Mouse (Mus musculus) lung, embryonic 14.5 days (tissue): Measurements from ENCODE around the gene Ralgps1. TPM values are rescaled to one million over a fixed set of nuclear protein-coding genes. Genes with fewer than 3 reads are reported as not detected.

Experiments
- ATAC-seq: fragments of 200-750 bp; cut with Nextera tagmentation; 2 replicates; pipeline ENCODE4 v1.8.0; 2017; ENCODE audit warnings: mild to moderate bottlenecking, moderate TSS enrichment, moderate library complexity; ENCODE audit not compliant: insufficient read depth
- DNase-seq: peaks from one replicate; pipeline ENCODE4 v3.0.0-alpha.2; 2015
- H3K27ac ChIP-seq: fragments of 300-500 bp; sonication (generic); 2 replicates; pipeline ENCODE4 v1.5.1; 2014; ENCODE audit warnings: low read depth, mild to moderate bottlenecking, moderate library complexity
- H3K27me3 ChIP-seq: fragments of 300-500 bp; sonication (generic); 2 replicates; pipeline ENCODE4 v1.6.1; 2014; ENCODE audit warnings: low read length, control low read depth; ENCODE audit not compliant: insufficient read depth
- H3K36me3 ChIP-seq: fragments of 300-500 bp; sonication (generic); 2 replicates; pipeline ENCODE4 v1.6.1; 2014; ENCODE audit warnings: control low read depth; ENCODE audit not compliant: insufficient read depth
- H3K4me1 ChIP-seq: fragments of 300-500 bp; sonication (generic); 2 replicates; pipeline ENCODE4 v1.6.1; 2014; ENCODE audit warnings: antibody characterized with exemption, control low read depth; ENCODE audit not compliant: insufficient read depth
- H3K4me2 ChIP-seq: fragments of 300-500 bp; sonication (generic); 2 replicates; pipeline ENCODE4 v1.6.1; 2014; ENCODE audit warnings: mild to moderate bottlenecking
- H3K4me3 ChIP-seq: fragments of 300-500 bp; sonication (generic); 2 replicates; pipeline ENCODE4 v1.5.1; 2014; ENCODE audit warnings: low read depth, low read length
- H3K9ac ChIP-seq: fragments of 300-500 bp; sonication (generic); 2 replicates; pipeline ENCODE4 v1.6.1; 2014
- H3K9me3 ChIP-seq: fragments of 300-500 bp; sonication (generic); 2 replicates; pipeline ENCODE4 v1.6.1; 2016; ENCODE audit warnings: low read depth, low read length, control low read depth
- CTCF ChIP-seq: IDR thresholded peaks from 2 replicates; pipeline ENCODE4 v1.5.1; 2016; ENCODE audit warnings: antibody characterized with exemption, low read depth
- WGBS: fragments of 180-500 bp; shearing (Covaris S2); extraction: QIAGEN DNeasy Blood & Tissue Kit; methylation state at CpG from one replicate; pipeline ENCODE4 v1.1.7; 2014; 5-methylcytosine and 5-hydroxymethylcytosine counted together
- polyA plus RNA-seq: library from polyadenylated mRNA; unstranded; fragments of >200 nt; fragmentation: Nextera tagmentation; extraction: Ambion mirVana; gene quantifications from 2 replicates; pipeline ENCODE4 v1.2.1, GENCODE M21; 2014

Gene Ralgps1
- polyA plus RNA-seq, 1 experiment from 2014 or later, result 6.1 TPM

DNA sequence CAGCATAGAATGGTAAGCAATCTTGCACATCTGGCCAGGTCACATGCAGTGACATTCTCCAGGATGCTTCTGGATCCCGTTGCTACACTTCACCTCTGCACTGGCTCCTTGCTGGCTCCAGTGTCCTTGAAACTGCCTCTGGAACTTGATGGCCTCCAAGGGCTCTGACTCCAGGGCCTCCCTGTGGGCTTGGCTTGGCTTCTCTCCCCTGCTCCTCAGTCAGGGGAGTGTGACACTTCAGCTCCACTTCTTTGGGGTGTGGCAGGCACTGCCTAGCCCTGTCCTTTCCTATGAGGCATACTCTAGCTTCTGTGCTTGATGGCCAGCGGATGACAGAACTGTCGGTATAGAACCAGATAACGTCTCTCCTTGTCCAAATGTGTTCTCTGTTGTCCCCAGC lies 224.3 kb downstream of the Ralgps1 start:
- H3K27ac ChIP-seq, result no peak overlapping the region
- H3K36me3 ChIP-seq, result no peaks in the 10 kb centered on the region
- no peaks in the 10 kb centered on the region for H3K4me1 ChIP-seq
- H3K27me3 ChIP-seq, result no peaks in the 10 kb centered on the region
- 72% methylated on average over 4 of the region's 4 CpGs for WGBS
- no peak overlapping the region for H3K4me2 ChIP-seq
- no peak for ATAC-seq
- H3K9me3 ChIP-seq, result no peaks in the 10 kb centered on the region
- no peak overlapping the region for H3K4me3 ChIP-seq
- TF ChIP-seq CTCF, result no peak
- DNase-seq, result no peak
- H3K9ac ChIP-seq, result no peak overlapping the region

DNA sequence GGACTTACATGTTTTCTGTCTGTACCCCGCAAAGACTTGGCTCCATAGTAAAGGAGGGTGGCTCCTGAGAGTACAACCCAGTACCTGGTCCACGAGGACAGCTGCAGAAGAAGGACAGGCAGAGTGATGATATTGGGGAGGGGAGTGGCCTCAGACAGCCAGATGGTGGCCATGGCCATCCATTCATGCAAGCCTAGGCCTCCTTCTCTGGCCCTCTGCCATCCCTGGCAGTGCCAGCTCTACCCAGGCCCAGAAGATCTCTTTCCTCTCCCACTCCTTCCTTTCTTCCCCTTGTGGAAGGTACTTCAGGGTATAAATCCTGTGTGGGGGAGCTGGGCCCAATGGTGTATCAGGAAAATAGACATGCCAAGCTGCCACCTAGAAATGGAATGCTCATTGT lies 228.0 kb downstream of the Ralgps1 start:
- 79% methylated on average over 2 of the region's 2 CpGs for WGBS
- ATAC-seq, result no peak
- H3K9ac ChIP-seq, result no peak overlapping the region
- no peaks in the 10 kb centered on the region for H3K27me3 ChIP-seq
- no peak overlapping the region for H3K4me3 ChIP-seq
- H3K36me3 ChIP-seq, result no peaks in the 10 kb centered on the region
- H3K27ac ChIP-seq, result no peak overlapping the region
- no peak for DNase-seq
- H3K4me2 ChIP-seq, result no peak overlapping the region
- H3K9me3 ChIP-seq, result no peaks in the 10 kb centered on the region
- TF ChIP-seq CTCF, result no peak
- H3K4me1 ChIP-seq, result no peaks in the 10 kb centered on the region

GRCm38 (mm10) chr2:33138491-33138890 lies 232.8 kb downstream of the Ralgps1 start:
- H3K9ac ChIP-seq, result no peak overlapping the region
- DNase-seq (no peak), ATAC-seq (no peak)
- H3K27ac ChIP-seq, result no peak overlapping the region
- no peaks in the 10 kb centered on the region for H3K36me3 ChIP-seq
- no peaks in the 10 kb centered on the region for H3K27me3 ChIP-seq
- 69% methylated on average over 2 of the region's 2 CpGs for WGBS
- no peak overlapping the region for H3K4me3 ChIP-seq
- H3K9me3 ChIP-seq, result no peaks in the 10 kb centered on the region
- H3K4me1 ChIP-seq, result no peaks in the 10 kb centered on the region
- no peak for TF ChIP-seq CTCF
- H3K4me2 ChIP-seq, result no peak overlapping the region

GRCm38 (mm10) chr2:33137731-33138130 lies 233.6 kb downstream of the Ralgps1 start:
- H3K9me3 ChIP-seq, result no peaks in the 10 kb centered on the region
- 82% methylated on average over 4 of the region's 4 CpGs for WGBS
- DNase-seq, result no peak
- no peak for TF ChIP-seq CTCF
- H3K4me3 ChIP-seq, result no peak overlapping the region
- H3K4me1 ChIP-seq, result no peaks in the 10 kb centered on the region
- ATAC-seq, result no peak
- peaks cover under 1% of the 10 kb centered on the region; the same call in 1 of the 2 replicates for H3K27me3 ChIP-seq
- no peak overlapping the region for H3K27ac ChIP-seq
- no peak overlapping the region for H3K9ac ChIP-seq
- H3K4me2 ChIP-seq, result no peak overlapping the region
- H3K36me3 ChIP-seq, result no peaks in the 10 kb centered on the region

- Histone ChIP-seq H3K9me3 (no peaks in the 10 kb centered on the region), H3K4me1 (no peaks in the 10 kb centered on the region), H3K9ac (no peak overlapping the region), H3K4me3 (no peak overlapping the region), H3K27me3 (peaks cover 5% of the 10 kb centered on the region; the same call in 1 of the 2 replicates), H3K27ac (no peak overlapping the region), H3K36me3 (no peaks in the 10 kb centered on the region), H3K4me2 (no peak overlapping the region)
- DNase-seq (no peak), ATAC-seq (no peak)
- TF ChIP-seq CTCF, result no peak
- WGBS, result 86% methylated on average over 9 of the region's 9 CpGs
Measured at GRCm38 (mm10) chr2:33137244-33137643, 234.0 kb downstream of the Ralgps1 start.

- 85% methylated on average over 6 of the region's 6 CpGs for WGBS
Measured at GRCm38 (mm10) chr2:33136366-33136765, 234.9 kb downstream of the Ralgps1 start.

GRCm38 (mm10) chr2:33134766-33135490 lies 236.4 kb downstream of the Ralgps1 start:
- Histone ChIP-seq H3K36me3 (no peaks in the 10 kb centered on the region), H3K9ac (no peak overlapping the region), H3K9me3 (no peaks in the 10 kb centered on the region), H3K27me3 (peaks cover 11% of the 10 kb centered on the region; the same call in 1 of the 2 replicates), H3K27ac (no peak overlapping the region), H3K4me3 (no peak overlapping the region), H3K4me2 (no peak overlapping the region), H3K4me1 (no peaks in the 10 kb centered on the region)
- no peak for TF ChIP-seq CTCF
- ATAC-seq (no peak), DNase-seq (no peak)
- 65% methylated on average over 7 of the region's 7 CpGs for WGBS

More at GRCm38 (mm10) chr2:33136366-33136765, 234.9 kb downstream of the Ralgps1 start:
- ATAC-seq (no peak), DNase-seq (no peak)
- Histone ChIP-seq H3K4me1 (no peaks in the 10 kb centered on the region), H3K4me2 (no peak overlapping the region), H3K27ac (no peak overlapping the region), H3K9ac (no peak overlapping the region), H3K27me3 (peaks cover 11% of the 10 kb centered on the region; the same call in 1 of the 2 replicates), H3K36me3 (no peaks in the 10 kb centered on the region), H3K4me3 (no peak overlapping the region), H3K9me3 (no peaks in the 10 kb centered on the region)
- no peak for TF ChIP-seq CTCF
